Mouse (Mus musculus) heart, adult 8-10 months (tissue): ENCODE measurements around the gene Timp1. TPM values are rescaled to one million over a fixed set of nuclear protein-coding genes. Genes with fewer than 3 reads are reported as not detected.

ENCODE experiments used
- DNase-seq: peaks from one replicate; pipeline ENCODE4 v3.0.0; 2022; ENCODE audit warnings: low spot score
- total RNA-seq, 4 experiments: library from RNA; stranded (reverse); gene quantifications; 2 replicates each; pipeline ENCODE4 v1.2.4; 2022

Timp1 gene
- total RNA-seq: 1 to 10 TPM; 2.0 to 3.5 (median 2.3) TPM

- peak; percentile 12 for DNase-seq
These were observed at the start of gene Timp1 for GRCm38 (mm10) chrX:20869962-20870513. Timp1 (plus strand) TSS chrX:20870166.

GRCm38 (mm10) chrX:20828934-20829333 lies 41.0 kb upstream of the Timp1 start:
- DNase-seq: peak; percentile 45

- no peak for DNase-seq
These were observed 22.7 kb upstream of the Timp1 start for GRCm38 (mm10) chrX:20847232-20847631.

GRCm38 (mm10) chrX:20847816-20848215 lies 22.1 kb upstream of the Timp1 start:
- no peak for DNase-seq

- DNase-seq: peak; percentile 97
These were observed 21.5 kb upstream of the Timp1 start for GRCm38 (mm10) chrX:20848256-20848984.

- DNase-seq: no peak
These were observed 16.2 kb upstream of the Timp1 start for GRCm38 (mm10) chrX:20853794-20854193.

GRCm38 (mm10) chrX:20861453-20862104 lies 8.4 kb upstream of the Timp1 start:
- DNase-seq: no peak

GRCm38 (mm10) chrX:20862105-20863065 lies 7.6 kb upstream of the Timp1 start:
- DNase-seq: peak; percentile 24

GRCm38 (mm10) chrX:20863161-20864101 lies 6.5 kb upstream of the Timp1 start:
- DNase-seq: no peak

- DNase-seq: no peak
These were observed 1.9 kb upstream of the Timp1 start for GRCm38 (mm10) chrX:20868091-20868490.

- DNase-seq: no peak
These were observed 763 bp upstream of the Timp1 start for GRCm38 (mm10) chrX:20869203-20869602.

- DNase-seq: no peak
These were observed 3.0 kb downstream of the Timp1 start for GRCm38 (mm10) chrX:20872928-20873500.

- no peak for DNase-seq
These were observed 5.3 kb downstream of the Timp1 start for GRCm38 (mm10) chrX:20875241-20875640.

GRCm38 (mm10) chrX:20910074-20910473 lies 40.1 kb downstream of the Timp1 start:
- DNase-seq: no peak

- DNase-seq: no peak
These were observed 43.8 kb downstream of the Timp1 start for GRCm38 (mm10) chrX:20913726-20914125.

GRCm38 (mm10) chrX:20915075-20915474 lies 45.1 kb downstream of the Timp1 start:
- DNase-seq: no peak

- no peak for DNase-seq
These were observed 50.4 kb downstream of the Timp1 start for GRCm38 (mm10) chrX:20920249-20920843.

- peak; percentile 42 for DNase-seq
These were observed 50.9 kb downstream of the Timp1 start, which contains the start of gene Syn1 for GRCm38 (mm10) chrX:20920844-20921364. Syn1 (minus strand) TSS chrX:20921004.

GRCm38 (mm10) chrX:20921366-20921765 lies 51.4 kb downstream of the Timp1 start:
- DNase-seq: no peak
